Mouse (Mus musculus) forebrain, postnatal 0 days (tissue): ENCODE data around the gene Adamtsl5. TPM values are rescaled to one million over a fixed set of nuclear protein-coding genes. Genes with fewer than 3 reads are reported as not detected.

Experiments used
- ATAC-seq: fragments of 200-750 bp; cut with Nextera tagmentation; 2 replicates; pipeline ENCODE4 v1.8.0; 2017; ENCODE audit warnings: mild to moderate bottlenecking, moderate library complexity
- DNase-seq: peaks from one replicate; pipeline ENCODE4 v3.0.0-alpha.2; 2015
- H3K27ac ChIP-seq: fragments of 300-500 bp; sonication (generic); 2 replicates; pipeline ENCODE4 v1.5.1; 2014; ENCODE audit warnings: low read depth, mild to moderate bottlenecking, antibody characterized with exemption, low read length, moderate library complexity, mixed read lengths
- H3K27me3 ChIP-seq: fragments of 300-500 bp; sonication (generic); 2 replicates; pipeline ENCODE4 v1.6.1; 2014; ENCODE audit warnings: mild to moderate bottlenecking, low read length, mixed read lengths; ENCODE audit not compliant: insufficient read depth
- H3K36me3 ChIP-seq: fragments of 300-500 bp; sonication (generic); 2 replicates; pipeline ENCODE4 v1.6.1; 2014; ENCODE audit warnings: mild to moderate bottlenecking, moderate library complexity; ENCODE audit not compliant: insufficient read depth
- H3K4me1 ChIP-seq: fragments of 300-500 bp; sonication (generic); 2 replicates; pipeline ENCODE4 v1.6.1; 2014; ENCODE audit warnings: antibody characterized with exemption; ENCODE audit not compliant: insufficient read depth
- H3K4me2 ChIP-seq: fragments of 300-500 bp; sonication (generic); 2 replicates; pipeline ENCODE4 v1.6.1; 2014; ENCODE audit warnings: low read depth, mild to moderate bottlenecking, moderate library complexity
- H3K4me3 ChIP-seq: fragments of 300-500 bp; sonication (generic); 2 replicates; pipeline ENCODE4 v1.5.1; 2014; ENCODE audit warnings: low read depth, low read length, mixed read lengths
- H3K9ac ChIP-seq: fragments of 300-500 bp; sonication (generic); 2 replicates; pipeline ENCODE4 v1.6.1; 2014; ENCODE audit warnings: mild to moderate bottlenecking
- H3K9me3 ChIP-seq: fragments of 300-500 bp; sonication (generic); 2 replicates; pipeline ENCODE4 v1.6.1; 2016; ENCODE audit warnings: low read length
- CTCF ChIP-seq: sonication (generic); IDR thresholded peaks from 2 replicates; pipeline ENCODE4 v1.5.1; 2016; ENCODE audit warnings: antibody characterized with exemption, control low read depth, low read depth
- WGBS: fragments of 180-500 bp; shearing (Covaris S2); extraction: QIAGEN DNeasy Blood & Tissue Kit; methylation state at CpG from one replicate; pipeline ENCODE4 v1.1.7; 2014; 5-methylcytosine and 5-hydroxymethylcytosine counted together
- polyA plus RNA-seq: library from polyadenylated mRNA; unstranded; fragments of >200 nt; fragmentation: Nextera tagmentation; extraction: Ambion mirVana; gene quantifications from 2 replicates; pipeline ENCODE4 v1.2.1, GENCODE M21; 2015
- total RNA-seq: library from RNA; depleted of rRNA; stranded (reverse); fragments of >200 nt; gene quantifications from 2 replicates; pipeline ENCODE4 v1.2.3, GENCODE M21; 2014

Gene Adamtsl5
- total and polyA plus RNA-seq, 2 experiments from 2014 or later = 0.33 to 0.81 TPM

- no peak for TF ChIP-seq CTCF
- no peak overlapping the region for H3K27ac ChIP-seq
- no peak overlapping the region for H3K4me2 ChIP-seq
- ATAC-seq (no peak), DNase-seq (no peak)
- H3K9ac ChIP-seq = no peak overlapping the region
- H3K27me3 ChIP-seq = no peaks in the 10 kb centered on the region
- H3K4me3 ChIP-seq = no peak overlapping the region
- H3K36me3 ChIP-seq = no peaks in the 10 kb centered on the region
- peaks cover 5% of the 10 kb centered on the region for H3K4me1 ChIP-seq
- WGBS = 84% methylated on average over 21 of the region's 21 CpGs
- no peaks in the 10 kb centered on the region for H3K9me3 ChIP-seq
Measured at GRCm38 (mm10) chr10:80325045-80325444, 23.2 kb downstream of the Adamtsl5 start.

- Histone ChIP-seq H3K4me3 (peak overlapping the region; percentile 45; the same call in 1 of the 2 replicates), H3K27ac (no peak overlapping the region), H3K9me3 (no peaks in the 10 kb centered on the region), H3K27me3 (no peaks in the 10 kb centered on the region), H3K4me2 (peak overlapping the region; percentile 96), H3K36me3 (no peaks in the 10 kb centered on the region), H3K9ac (no peak overlapping the region), H3K4me1 (peaks cover 7% of the 10 kb centered on the region)
- DNase-seq (no peak), ATAC-seq (no peak)
- whole genome bisulfite sequencing = 77% methylated on average over 17 of the region's 17 CpGs
- TF ChIP-seq CTCF = no peak
Measured at GRCm38 (mm10) chr10:80324120-80325037, 23.8 kb downstream of the Adamtsl5 start.

DNA sequence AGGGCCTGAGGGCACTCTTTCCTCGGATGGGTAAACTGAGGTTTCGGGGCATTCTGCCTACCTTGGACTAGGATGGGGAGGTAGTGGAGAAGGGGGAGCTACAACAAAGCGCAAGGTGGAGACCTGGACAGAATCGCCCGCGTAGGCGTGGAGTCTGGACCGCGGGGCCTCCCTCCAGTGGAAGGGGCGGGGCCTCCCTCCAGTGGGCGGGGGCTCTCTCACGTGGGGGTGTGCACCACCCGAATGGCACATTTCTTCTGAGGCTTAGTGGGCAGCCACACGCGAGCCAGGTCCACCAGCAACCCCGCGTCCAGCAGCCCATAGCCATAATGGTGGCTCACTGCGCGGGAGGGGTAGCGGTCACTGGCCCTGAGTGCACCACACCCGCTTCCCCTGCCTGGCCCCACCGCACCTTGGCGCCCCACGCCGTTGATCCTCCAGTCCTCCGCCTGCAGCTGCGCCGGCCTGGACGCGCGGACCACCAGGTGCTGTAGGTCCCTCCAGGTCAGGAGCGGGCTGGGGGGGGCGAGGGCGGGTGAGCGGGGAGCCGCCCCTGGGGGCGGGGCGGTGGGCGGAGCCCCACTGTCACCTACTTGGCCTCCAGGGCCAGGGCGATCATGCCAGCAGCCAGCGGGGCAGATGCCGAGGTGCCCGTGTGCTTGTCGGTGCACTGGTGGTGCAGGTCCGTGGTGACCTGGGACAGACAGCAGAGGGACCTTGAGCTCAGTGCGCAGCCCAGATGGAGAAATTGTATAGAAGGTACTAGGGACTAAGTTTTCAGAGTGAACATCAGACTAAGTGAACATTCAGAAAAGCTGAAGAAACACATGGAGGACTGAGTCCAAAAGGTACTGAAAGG is 24.7 kb downstream of the Adamtsl5 start:
- peaks cover 3% of the 10 kb centered on the region; the same call in 1 of the 2 replicates for H3K4me1 ChIP-seq
- no peaks in the 10 kb centered on the region for H3K9me3 ChIP-seq
- H3K36me3 ChIP-seq = peaks cover under 1% of the 10 kb centered on the region; the same call in 1 of the 2 replicates
- H3K4me2 ChIP-seq = peak overlapping the region; percentile 96
- H3K27me3 ChIP-seq = no peaks in the 10 kb centered on the region
- peak overlapping the region; percentile 45 for H3K4me3 ChIP-seq
- H3K9ac ChIP-seq = peak overlapping the region; percentile 57
- 2% methylated on average over 34 of the region's 46 CpGs for WGBS
- DNase-seq (no peak), ATAC-seq (peak; percentile 1; the same call in 1 of the 2 replicates)
- H3K27ac ChIP-seq = no peak overlapping the region; the same call in 1 of the 2 replicates
- no peak for TF ChIP-seq CTCF

DNA sequence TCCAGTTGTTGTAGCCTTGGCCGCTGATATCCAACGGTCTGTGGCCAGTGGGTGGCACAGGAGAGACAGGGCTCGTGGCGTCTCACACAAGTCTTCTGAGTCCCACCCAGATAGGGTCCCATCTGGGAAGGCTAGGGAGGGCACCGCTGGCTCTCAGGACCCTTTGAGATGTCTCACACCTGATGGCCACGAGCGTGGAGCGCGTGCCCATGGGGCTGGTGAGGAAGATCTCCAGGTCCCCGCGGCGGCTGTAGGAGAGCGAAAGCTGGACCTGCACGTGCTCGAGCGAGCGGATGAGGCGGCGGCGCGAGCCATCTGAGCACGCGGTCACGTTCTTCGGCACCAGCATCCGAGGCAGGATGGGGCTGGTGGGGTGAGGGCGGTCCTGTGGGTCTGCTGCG is 25.4 kb downstream of the Adamtsl5 start:
- TF ChIP-seq CTCF = peak; percentile 17; the same call in 1 of the 2 replicates
- H3K9me3 ChIP-seq = no peaks in the 10 kb centered on the region
- no peaks in the 10 kb centered on the region for H3K27me3 ChIP-seq
- peak; percentile 13 for ATAC-seq
- H3K4me2 ChIP-seq = peak overlapping the region; percentile 96
- peak overlapping the region; percentile 57 for H3K9ac ChIP-seq
- H3K27ac ChIP-seq = no peak overlapping the region; the same call in 1 of the 2 replicates
- DNase-seq = peak; percentile 32
- H3K4me1 ChIP-seq = peaks cover 3% of the 10 kb centered on the region; the same call in 1 of the 2 replicates
- 5% methylated on average over 28 of the region's 28 CpGs for WGBS
- H3K4me3 ChIP-seq = peak overlapping the region; percentile 45
- peaks cover 7% of the 10 kb centered on the region; the same call in 1 of the 2 replicates for H3K36me3 ChIP-seq

- H3K9me3 ChIP-seq = no peaks in the 10 kb centered on the region
- H3K9ac ChIP-seq = no peak overlapping the region
- TF ChIP-seq CTCF = no peak
- peaks cover 16% of the 10 kb centered on the region for H3K36me3 ChIP-seq
- no peaks in the 10 kb centered on the region for H3K27me3 ChIP-seq
- H3K4me1 ChIP-seq = peaks cover 3% of the 10 kb centered on the region; the same call in 1 of the 2 replicates
- no peak overlapping the region for H3K27ac ChIP-seq
- H3K4me3 ChIP-seq = no peak overlapping the region
- 93% methylated on average over 21 of the region's 21 CpGs for WGBS
- no peak for DNase-seq
- ATAC-seq = no peak
- H3K4me2 ChIP-seq = peak overlapping the region; percentile 96; the same call in 1 of the 2 replicates
Measured at GRCm38 (mm10) chr10:80321670-80322581, 26.3 kb downstream of the Adamtsl5 start.
